Mouse (Mus musculus) embryo, embryonic 9.5 days (tissue): ENCODE measurements around the gene Orai3.

ENCODE experiments used
- DNase-seq: peaks from one replicate; pipeline ENCODE4 v3.0.0-alpha.2; 2017; ENCODE audit errors: extremely low spot score

The Orai3 gene

DNA sequence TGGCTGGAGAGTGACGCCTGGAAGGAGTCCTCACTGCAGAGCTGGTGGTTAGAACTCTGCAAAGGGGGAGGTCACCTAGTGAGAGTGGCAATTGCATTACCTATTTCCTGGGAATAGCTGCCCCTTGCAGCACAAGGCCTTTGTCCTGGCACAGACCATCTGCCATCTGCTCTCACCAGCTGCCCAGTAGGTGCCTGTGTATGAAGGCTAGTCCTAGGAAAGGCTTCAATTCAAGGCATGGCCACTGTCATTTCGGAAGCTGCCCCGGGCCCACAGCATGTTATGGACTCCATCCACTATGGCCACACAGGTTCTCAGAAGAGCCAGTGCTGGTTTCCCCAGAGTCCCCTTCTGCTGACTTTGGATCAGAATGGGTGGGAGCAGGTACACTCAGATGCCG lies 29.0 kb downstream of the Orai3 start:
- DNase-seq: no peak

DNA sequence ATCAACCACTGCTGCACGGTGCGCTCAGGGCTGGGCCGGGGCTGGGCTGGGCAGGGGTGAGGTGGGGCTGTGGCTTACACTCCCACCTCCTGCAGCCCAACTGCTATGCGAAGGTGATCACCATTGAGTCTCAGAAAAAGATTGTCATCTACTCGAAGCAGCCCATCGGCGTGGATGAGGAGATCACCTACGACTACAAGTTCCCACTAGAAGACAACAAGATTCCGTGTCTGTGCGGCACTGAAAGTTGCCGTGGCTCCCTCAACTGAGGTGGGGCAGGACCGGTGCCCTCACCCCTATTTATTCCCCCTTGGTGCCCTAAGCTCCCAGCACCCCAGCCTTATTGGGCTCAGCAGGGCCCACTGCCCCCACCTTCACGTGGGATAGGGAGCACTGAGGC lies 29.6 kb downstream of the Orai3 start:
- DNase-seq: no peak

DNA sequence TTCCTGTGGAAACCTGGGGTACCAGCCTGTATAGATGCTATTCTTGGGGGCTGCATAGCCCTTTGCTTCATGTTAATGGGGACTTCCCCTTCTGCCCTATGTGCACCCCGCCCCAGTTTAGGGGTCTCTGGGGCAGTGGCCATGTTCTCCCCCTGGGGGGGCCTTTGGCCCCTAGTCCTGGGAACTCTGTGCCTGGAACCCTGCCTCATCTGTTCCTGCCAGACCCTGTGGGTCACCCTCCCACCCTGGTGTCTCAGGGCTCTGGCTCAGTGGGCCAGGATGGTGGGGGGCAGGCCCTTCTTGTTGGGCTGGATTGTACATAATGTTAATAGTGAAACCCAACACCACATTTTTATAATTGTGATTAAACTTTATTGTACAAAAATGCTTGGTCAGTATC lies 30.1 kb downstream of the Orai3 start:
- no peak for DNase-seq

DNA sequence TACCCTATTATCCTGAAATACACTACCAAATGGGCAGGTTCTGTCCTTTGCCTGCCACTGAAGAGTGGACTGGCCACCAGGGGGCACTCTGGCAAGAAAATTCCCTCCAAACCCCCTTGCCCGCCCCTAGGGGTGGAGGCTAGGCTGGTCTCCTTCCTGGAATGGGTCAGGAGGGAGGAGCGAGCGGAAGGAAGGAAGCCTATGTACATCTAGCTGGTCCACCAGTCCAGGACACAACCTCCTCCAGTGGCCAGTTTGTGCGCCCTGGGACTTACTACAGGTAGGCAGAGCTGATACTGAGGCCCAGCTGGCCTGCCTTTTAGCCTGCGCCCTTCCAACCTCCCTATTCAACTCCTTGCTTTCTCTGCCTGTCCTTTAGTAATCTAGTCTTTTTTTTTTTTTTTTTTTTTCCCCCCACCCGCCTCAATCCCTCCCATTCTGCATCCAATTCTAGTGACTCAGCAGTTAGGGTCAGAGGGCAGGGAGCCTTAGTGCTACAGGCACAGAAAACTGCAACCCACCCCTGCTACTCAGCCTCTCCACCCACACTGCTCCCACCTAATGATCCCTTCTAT lies 30.9 kb downstream of the Orai3 start, which contains the start of gene Hsd3b7:
TSS of gene Hsd3b7 (plus strand) at position 170 of the 575 bp plus-strand sequence.
- peak; percentile 92 for DNase-seq

DNA sequence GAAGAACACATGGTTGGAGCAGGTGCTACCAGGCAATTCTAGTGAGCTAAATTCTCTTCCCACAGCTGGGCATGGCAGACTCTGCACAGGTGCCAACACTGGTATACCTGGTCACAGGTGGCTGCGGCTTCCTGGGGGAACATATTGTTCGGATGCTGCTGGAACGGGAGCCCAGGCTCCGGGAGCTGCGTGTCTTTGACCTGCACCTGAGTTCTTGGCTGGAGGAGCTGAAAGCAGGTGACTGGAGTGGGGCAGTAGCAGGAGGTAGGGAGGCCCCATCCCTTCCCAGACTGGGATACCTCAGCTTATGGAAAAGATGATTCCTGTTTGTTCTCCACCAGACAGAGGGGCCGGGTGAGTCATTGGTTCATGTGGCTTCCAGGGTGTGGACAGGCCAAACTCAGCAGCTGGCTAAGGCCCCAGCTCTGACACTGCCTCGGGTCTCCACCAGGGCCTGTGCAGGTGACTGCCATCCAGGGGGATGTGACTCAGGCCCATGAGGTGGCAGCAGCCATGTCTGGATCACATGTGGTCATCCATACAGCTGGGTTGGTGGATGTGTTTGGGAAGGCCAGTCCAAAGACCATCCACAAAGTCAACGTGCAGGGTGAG lies 31.5 kb downstream of the Orai3 start:
- no peak for DNase-seq

DNA sequence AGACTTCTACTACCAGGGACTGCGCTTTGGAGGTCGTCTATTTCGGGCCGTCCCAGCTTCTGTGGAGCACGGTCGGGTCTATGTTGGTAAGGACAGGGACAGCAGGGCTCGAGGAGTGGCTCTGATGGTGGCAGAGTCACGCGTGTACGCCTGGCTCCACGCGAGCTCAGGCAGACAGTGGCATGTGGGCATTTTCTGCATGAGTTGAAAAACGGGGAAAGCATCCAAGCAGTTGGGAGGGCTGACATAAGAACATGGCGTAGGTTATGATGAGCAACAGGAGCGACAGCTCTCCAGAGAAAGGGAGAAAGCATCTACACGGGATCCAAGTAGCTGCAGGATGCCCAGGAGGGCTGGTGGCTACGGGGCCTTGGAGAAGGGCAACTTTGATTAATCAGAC lies 32.7 kb downstream of the Orai3 start:
- no peak for DNase-seq

DNA sequence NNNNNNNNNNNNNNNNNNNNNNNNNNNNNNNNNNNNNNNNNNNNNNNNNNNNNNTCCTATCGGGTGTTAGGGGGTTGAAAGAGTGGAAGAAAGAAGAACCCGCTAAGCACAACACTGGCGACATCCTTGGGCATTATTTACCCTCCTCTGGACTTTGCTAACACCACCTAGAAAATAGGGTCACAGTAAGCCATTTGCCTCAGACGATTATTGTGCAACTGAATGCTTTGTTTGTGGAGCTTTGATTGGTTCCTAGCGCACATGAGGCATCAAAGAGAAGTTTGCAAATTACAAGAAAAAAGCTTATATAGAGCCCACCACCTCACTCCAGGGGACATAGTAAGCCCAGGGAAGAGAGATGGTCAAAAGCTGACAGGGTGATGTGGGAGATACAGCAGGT lies 39.2 kb downstream of the Orai3 start:
- DNase-seq: no peak

DNA sequence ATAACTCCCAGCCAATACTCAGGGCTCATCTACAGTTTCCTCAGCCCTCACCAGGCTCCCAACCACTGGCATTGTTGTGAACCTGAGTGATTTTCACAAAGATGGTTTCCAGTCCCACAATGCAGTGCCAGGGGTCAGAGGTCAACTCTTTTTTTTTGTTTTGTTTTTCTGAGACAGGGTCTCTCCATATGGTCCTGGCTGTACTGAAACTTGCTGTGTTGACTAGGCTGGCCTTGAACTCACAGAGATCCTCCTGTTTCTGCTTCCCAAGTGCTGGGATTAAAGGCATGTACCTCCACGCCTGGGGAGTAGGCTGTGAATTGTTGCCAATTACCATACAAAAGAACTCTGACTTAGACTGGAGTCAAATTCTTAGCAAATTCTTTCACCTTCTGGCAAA lies 40.2 kb downstream of the Orai3 start:
- DNase-seq: no peak

DNA sequence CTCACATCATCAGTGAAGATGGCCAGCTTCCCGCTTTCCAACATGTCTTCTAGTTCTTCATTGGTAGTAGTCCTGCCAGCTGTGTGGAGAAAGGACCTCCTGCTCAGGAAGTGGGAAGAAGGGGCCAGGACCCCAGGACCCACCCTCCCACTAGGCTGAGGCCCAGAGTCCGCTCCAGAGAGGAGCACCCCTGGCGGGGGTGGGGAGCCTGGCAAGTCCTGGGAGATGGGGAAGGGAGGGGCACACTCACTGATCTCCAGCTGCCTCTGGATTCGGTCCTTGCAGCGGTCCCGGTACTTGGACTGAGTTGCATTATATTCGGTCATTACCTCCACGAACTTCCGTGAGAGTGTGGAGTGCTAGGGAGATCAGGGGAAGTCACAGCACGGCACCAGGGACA lies 41.0 kb downstream of the Orai3 start:
- no peak for DNase-seq

DNA sequence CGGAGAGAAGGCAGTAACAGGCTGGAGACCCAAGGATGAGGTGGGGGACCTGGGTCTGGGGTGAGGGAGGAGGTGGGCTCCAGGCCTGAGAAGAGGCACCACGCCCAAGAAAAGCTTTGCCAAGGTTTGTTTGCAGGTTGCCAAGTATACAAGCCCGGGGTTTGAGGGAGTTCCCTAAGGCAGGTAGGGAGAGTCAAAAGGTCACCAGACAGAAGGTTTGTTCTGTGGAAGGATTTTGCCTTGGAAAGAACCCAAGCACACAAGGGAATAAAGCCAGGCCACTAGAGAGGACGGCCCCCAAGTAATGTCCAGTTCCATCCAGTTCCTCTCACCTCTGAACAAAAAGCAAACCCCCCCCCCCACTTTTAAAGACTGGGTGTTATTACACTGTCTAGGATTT lies 41.6 kb downstream of the Orai3 start:
- no peak for DNase-seq

DNA sequence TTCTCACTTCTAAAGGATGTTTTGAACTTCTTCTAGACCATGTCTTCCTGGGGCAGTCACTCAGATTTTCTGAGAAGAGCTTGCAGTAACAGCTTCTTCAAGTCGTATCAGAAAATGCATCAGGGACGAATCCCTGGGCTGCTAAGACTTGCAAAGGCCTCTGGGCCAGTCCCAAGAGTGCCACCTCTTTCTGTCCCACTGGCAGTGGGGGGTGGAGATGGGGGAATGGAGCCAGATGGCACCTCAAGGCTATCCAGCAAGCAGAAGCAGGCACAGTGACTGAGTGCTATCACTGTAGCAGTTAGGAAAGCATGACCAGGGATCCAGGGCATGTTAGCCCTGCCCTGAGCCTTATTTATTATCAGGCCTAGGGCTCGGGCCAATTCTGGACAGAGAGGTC lies 42.7 kb downstream of the Orai3 start:
- no peak for DNase-seq

DNA sequence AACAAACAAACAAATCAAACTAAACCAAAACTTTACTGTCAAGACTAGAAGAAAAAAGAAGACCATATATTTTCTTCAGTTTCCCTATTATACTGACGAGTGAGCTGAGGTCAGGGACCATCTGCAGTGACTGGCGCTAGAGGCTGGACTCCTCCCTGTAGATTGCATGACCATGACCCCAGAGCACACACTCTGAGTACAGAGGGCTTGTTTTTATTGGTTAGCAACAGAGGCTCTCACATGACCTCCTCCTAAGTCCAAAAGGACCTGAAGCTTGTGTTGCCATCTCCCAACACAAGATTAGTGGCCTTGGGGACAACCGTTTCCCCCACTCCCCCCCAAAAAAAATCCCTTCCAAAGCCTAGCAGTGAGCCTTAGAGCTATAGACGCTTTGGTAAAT lies 44.2 kb downstream of the Orai3 start:
- DNase-seq: no peak

DNA sequence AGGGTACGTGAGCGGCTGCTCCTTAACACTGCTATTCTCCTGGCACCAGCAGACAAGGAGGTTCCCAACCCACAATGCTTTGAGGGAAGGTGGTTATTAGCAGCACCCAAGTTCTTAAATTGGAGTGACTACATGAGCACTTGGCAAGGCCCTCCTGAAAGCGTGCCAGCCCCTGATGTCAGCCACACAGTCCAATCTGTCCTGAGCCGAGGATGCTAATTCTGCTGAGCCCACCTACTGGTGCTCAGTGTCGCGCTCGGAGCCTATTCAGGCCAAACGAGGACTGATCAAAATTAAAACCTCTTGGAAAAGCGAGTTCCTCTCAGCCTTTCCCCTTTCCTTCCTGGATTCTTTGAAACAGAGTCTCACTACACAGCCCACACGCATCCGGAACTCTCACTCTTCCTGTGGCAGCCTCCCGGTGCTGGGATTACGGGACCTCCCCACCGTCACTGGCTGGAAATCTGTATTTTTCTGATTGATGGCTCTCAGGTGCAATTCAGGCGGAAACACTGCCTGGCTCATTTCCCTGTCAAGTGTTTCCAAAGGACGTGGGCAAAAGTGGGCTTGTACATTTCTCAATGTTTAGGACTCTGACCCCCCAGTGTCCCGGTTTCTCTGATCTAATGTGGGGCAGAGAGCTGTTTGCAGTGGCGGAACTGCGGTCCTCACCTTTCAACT lies 44.8 kb downstream of the Orai3 start:
- no peak for DNase-seq

DNA sequence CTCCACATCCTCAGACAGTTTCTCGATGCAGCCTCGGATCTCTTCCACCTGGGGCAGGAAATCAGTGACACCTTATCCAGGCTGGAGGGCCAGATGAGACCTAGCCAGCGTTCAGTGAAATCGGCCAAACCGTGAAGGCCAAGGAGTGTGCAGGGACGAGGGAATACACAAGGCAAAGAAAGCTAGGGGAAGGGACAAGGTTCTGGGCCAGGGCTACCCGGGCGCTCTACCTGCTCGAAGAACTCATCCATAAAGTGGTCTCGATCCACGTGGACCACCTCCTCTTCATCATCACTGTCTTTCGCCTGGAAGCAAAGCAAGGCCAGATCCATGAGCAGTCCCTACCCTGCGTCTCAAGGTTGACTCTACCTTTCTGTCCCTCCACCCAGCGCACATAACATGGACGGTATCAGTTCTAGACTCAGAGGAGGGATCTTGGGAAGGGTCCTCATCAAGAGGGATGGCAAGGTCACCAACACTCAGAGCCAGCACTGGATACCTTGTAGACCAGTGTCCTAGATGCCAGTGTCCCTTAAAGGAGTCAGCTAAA lies 45.6 kb downstream of the Orai3 start:
- no peak for DNase-seq

DNA sequence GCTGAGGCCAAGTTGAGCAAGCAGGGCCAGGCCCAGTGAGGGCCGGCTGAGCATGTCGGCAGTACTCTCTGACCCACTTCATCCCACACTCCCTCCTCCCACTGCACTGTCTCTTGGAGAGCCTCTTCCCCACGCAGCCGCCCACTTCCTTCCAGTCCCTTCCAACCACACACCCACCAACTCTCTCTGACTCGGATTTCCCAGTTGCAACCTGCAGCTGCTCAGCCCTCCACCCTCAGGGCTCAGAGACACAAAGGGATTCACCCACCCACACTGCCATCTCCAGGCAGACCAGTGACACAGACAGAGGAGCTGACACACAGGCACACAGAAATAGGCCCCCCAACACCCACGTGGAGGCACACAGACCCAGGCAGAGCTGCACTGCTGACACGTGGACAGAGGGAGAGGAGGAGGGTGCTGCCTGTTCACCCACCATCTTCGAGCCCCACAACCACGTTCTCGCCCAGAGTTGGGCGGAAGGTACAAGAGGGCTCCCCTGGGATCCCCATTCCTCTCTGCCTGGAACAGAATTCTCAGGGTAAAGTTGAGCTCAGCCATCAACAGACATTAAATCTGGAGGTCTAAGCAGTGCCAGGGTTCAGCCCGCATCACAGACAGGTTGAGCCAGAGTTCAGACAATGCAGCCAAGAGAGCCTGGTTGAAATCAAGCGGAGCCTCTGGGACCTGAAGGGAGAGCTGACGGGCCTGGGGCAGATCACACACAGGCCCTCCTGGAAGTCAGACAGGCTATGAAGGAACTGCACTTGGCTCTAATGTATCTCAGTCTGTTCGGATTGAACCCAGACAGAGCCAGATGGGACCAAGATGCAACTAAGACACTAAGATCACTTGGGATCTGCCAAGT lies 46.6 kb downstream of the Orai3 start:
- no peak for DNase-seq

DNA sequence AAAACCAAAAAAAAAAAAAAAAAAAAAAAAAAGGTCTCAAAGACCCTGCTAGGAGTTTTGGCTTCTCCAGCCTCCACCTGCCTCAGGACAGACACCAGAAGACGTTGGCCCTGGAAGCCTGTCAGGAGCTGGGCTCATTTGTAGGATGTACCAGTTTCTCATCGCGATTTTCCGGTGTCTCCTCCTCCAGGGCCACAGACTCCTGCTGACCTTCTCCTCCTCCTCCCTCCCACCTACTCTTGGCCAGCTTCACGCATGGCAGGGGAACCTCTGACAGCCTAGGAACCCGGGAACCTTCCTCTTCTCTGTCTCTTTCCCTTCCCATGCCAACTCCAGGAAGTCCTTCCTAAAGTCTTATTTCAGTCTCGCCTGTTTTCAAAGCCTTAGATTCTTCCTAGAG lies 47.4 kb downstream of the Orai3 start:
- DNase-seq: no peak

DNA sequence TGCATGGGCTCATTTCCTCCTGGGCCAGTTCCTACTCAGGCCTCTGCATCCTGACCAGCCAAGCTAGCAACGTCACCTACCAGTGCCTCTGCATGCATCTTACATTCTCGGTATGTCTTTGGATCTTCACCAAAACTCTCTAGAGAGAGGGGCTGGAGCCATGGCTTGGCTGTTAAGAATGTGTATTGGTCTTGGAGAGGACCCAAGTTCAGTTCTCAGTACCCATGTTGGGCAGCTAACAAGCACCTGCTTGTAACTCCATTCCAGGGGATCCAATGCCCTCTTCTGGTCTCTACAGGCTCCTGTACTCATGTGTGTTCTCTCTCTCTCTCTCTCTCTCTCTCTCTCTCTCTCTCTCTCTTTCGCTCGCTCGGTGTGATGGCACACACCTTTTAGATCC lies 48.2 kb downstream of the Orai3 start:
- DNase-seq: no peak

DNA sequence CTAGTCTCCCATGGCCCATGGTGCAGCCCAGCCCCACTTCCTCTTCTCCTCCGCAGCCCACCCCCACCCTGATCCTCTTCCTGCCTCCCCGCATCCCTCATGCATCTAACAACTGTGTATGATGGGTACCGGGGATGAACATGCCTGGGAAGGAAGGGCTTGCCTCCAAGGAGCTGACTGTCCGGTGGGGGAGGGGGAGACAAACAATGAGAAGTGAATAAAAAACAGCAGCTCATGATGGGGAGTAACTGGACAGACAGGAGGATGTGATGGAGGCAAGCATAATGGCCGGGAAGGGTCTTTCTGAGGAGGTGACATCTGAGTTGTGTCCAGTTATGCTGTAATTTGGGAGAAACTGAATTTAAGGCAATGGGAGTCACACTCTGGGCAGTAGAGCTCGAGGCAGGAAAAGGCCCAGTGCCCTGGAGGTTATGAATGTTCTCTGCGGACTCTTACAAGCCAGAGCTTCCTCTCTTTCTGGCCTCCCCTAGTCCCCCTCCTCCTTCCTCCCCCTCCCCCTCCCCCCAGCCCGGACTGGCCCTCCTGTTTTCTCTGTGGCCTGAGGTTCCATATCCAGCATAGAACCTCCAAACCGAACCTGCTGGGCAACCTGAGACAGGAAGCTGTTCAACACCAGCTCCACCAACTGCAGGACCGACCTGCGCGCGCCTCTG lies 51.4 kb downstream of the Orai3 start:
- no peak for DNase-seq

DNA sequence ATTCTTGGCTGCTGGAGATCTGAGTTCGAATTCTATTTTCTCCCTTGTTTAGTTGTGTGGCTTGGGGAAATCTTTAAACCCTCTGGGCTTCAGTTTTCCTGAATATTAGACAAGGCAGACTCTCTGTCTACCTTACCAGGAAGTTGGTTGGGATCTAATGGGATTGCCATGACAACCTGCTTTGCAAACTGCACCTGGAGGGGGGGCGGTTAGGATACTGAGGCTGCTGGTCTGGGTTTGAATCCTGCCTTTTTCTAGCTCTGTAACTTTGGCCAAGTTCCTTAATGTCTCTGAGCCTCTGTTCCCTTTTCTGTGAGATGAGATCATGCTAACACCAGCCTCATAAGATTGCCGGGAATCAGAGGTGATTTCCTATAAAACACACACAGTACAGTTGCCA lies 52.9 kb downstream of the Orai3 start:
- DNase-seq: no peak

DNA sequence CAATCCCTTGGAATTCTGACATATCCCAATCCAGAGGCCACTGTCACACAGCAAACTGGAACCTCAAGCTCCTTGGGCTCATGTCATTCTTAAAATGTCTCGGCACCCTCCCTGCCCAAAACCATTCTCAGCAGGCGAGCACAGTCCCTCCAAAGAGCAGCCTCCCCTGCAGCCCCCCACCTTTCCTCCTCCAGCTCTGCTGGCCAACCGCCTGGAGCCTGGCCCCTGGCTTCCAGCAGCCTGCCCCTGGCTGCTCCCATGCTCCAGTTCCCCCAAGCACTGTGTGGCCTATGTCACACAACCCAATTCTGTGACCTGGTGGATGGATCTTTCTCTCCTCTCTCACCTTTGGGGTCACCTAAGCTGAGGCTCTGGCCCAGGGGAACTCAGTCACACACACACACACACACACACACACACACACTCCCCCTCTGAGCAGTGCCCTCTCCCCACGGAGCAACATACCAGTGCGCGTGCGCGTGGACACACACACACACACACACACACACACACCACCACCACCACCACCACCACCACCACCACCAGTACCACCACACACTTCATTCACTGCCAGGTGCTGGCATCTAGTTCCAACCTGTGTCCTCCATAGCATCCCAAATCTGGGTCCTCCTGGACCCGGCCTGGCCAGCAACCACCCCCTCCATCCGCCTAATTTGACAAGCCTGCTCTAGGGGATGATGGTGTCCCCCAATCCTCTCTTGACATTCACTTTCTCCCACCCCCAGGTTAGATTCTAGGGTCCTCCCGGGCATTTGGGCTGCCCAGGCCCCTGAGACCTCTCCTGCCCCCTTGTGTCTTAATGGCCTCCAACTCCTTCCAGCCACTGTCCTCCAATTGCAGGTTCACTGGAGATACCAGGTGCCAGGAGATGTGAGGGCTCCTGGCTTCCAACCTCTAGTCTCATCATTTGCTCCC lies 53.9 kb downstream of the Orai3 start:
- peak; percentile 37 for DNase-seq
